Mouse (Mus musculus): Measurements from ENCODE around the gene Anxa11.
"Not testable (repeated sequence)": the region's sequence is repeated elsewhere in the genome, so short reads cannot be mapped to it uniquely, and the experiment has no call there.

Anxa11 gene

GRCm38 (mm10) chr14:25868706-25869105, 26.8 kb downstream of the Anxa11 start:
- DNase-seq (ENCODE audit: low spot score in 2 of 2), result no peak

GRCm38 (mm10) chr14:25869135-25869878, 27.4 kb downstream of the Anxa11 start:
- no peak for DNase-seq (ENCODE audit: low spot score in 2 of 2)

- no peak for DNase-seq (ENCODE audit: low spot score in 2 of 2)
These were observed 30.8 kb downstream of the Anxa11 start for GRCm38 (mm10) chr14:25872461-25873415.

GRCm38 (mm10) chr14:25876640-25877039, 34.7 kb downstream of the Anxa11 start:
- DNase-seq (ENCODE audit: low spot score in 2 of 2), result not testable (repeated sequence)

- DNase-seq (ENCODE audit: low spot score in 2 of 2), result not testable (repeated sequence)
These were observed 39.8 kb downstream of the Anxa11 start for GRCm38 (mm10) chr14:25881769-25882168.

GRCm38 (mm10) chr14:25885886-25886285, 43.9 kb downstream of the Anxa11 start:
- DNase-seq (ENCODE audit: low spot score in 2 of 2), result not testable (repeated sequence)

- not testable (repeated sequence) for DNase-seq (ENCODE audit: low spot score in 2 of 2)
These were observed 52.6 kb downstream of the Anxa11 start for GRCm38 (mm10) chr14:25894566-25894965.

GRCm38 (mm10) chr14:25895686-25896085, 53.7 kb downstream of the Anxa11 start:
- not testable (repeated sequence) for DNase-seq (ENCODE audit: low spot score in 2 of 2)

- DNase-seq (ENCODE audit: low spot score in 2 of 2), result not testable (repeated sequence)
These were observed 61.0 kb downstream of the Anxa11 start, which contains the start of gene Plac9a for GRCm38 (mm10) chr14:25903000-25903399. TSS of gene Plac9a (minus strand) at chr14:25903100.

GRCm38 (mm10) chr14:25905243-25905642, 63.3 kb downstream of the Anxa11 start:
- not testable (repeated sequence) for DNase-seq (ENCODE audit: low spot score in 2 of 2)

- DNase-seq (ENCODE audit: low spot score in 2 of 2), result not testable (repeated sequence)
These were observed 65.3 kb downstream of the Anxa11 start for GRCm38 (mm10) chr14:25907272-25907671.

GRCm38 (mm10) chr14:25908976-25909375, 67.0 kb downstream of the Anxa11 start:
- DNase-seq (ENCODE audit: low spot score in 2 of 2), result not testable (repeated sequence)

GRCm38 (mm10) chr14:25918427-25919170, 76.6 kb downstream of the Anxa11 start:
- not testable (repeated sequence) for DNase-seq (ENCODE audit: low spot score in 2 of 2)

- not testable (repeated sequence) for DNase-seq (ENCODE audit: low spot score in 2 of 2)
These were observed 85.0 kb downstream of the Anxa11 start for GRCm38 (mm10) chr14:25926814-25927561.

GRCm38 (mm10) chr14:25927562-25927881, 85.6 kb downstream of the Anxa11 start, which contains the start of gene Tmem254a:
TSS of gene Tmem254a (minus strand) at chr14:25927672.
- not testable (repeated sequence) for DNase-seq (ENCODE audit: low spot score in 2 of 2)

Data from spleen, postnatal 4 days (tissue).